Mouse (Mus musculus) ovary, postnatal 36 days (tissue): ENCODE results near the gene Stk16.

Experiments used
- DNase-seq: peaks from one replicate; pipeline ENCODE4 v3.0.0; 2022; ENCODE audit warnings: low spot score, mixed read lengths

Stk16 gene

GRCm38 (mm10) chr1:75210136-75211087 lies at the start of gene Stk16, which contains the start of gene Glb1l:
Stk16 (plus strand) TSS chr1:75210838.
Glb1l (minus strand) TSS chr1:75210813.
- peak; percentile 93 for DNase-seq

- DNase-seq, result no peak
Observed at GRCm38 (mm10) chr1:75168093-75168471, 42.6 kb upstream of the Stk16 start.

GRCm38 (mm10) chr1:75168472-75169464 lies 41.9 kb upstream of the Stk16 start, which contains the start of gene Zfand2b:
Zfand2b (plus strand) TSS chr1:75168646.
- peak; percentile 97 for DNase-seq

GRCm38 (mm10) chr1:75179334-75180104 lies 31.1 kb upstream of the Stk16 start:
- peak; percentile 38 for DNase-seq

GRCm38 (mm10) chr1:75180105-75180590 lies 30.5 kb upstream of the Stk16 start, which contains the start of gene Abcb6:
Abcb6 (minus strand) TSS chr1:75180392.
- peak; percentile 85 for DNase-seq

- DNase-seq, result no peak
Observed at GRCm38 (mm10) chr1:75180741-75181140, 29.9 kb upstream of the Stk16 start.

GRCm38 (mm10) chr1:75181377-75181870 lies 29.2 kb upstream of the Stk16 start:
- DNase-seq, result no peak

- no peak for DNase-seq
Observed at GRCm38 (mm10) chr1:75182160-75182559, 28.5 kb upstream of the Stk16 start.

- no peak for DNase-seq
Observed at GRCm38 (mm10) chr1:75185495-75185894, 25.1 kb upstream of the Stk16 start.

GRCm38 (mm10) chr1:75187126-75187525 lies 23.5 kb upstream of the Stk16 start:
- DNase-seq, result no peak

- no peak for DNase-seq
Observed at GRCm38 (mm10) chr1:75187914-75188483, 22.6 kb upstream of the Stk16 start.

- DNase-seq, result no peak
Observed at GRCm38 (mm10) chr1:75190577-75190976, 20.1 kb upstream of the Stk16 start.

- no peak for DNase-seq
Observed at GRCm38 (mm10) chr1:75191258-75191621, 19.4 kb upstream of the Stk16 start.

GRCm38 (mm10) chr1:75191622-75192402 lies 18.8 kb upstream of the Stk16 start, which contains the start of the genes Ankzf1 and Atg9a:
Ankzf1 (plus strand) TSS chr1:75192151.
Atg9a (minus strand) TSS chr1:75192196.
- DNase-seq, result peak; percentile 91

GRCm38 (mm10) chr1:75192452-75192851 lies 18.2 kb upstream of the Stk16 start:
- peak; percentile 57 for DNase-seq

GRCm38 (mm10) chr1:75201236-75201635 lies 9.4 kb upstream of the Stk16 start:
- DNase-seq, result no peak

- peak; percentile 49 for DNase-seq
Observed at GRCm38 (mm10) chr1:75208967-75209678, 1.5 kb upstream of the Stk16 start.

- no peak for DNase-seq
Observed at GRCm38 (mm10) chr1:75211141-75211708, 587 bp downstream of the Stk16 start.

GRCm38 (mm10) chr1:75212542-75212941 lies 1.9 kb downstream of the Stk16 start:
- DNase-seq, result no peak
